Mouse (Mus musculus) activated CD4-positive, CD25-positive, alpha-beta regulatory T cell, adult 4 months (primary cell): ENCODE results near the gene Tmem135. TPM values are rescaled to one million over a fixed set of nuclear protein-coding genes. Genes with fewer than 3 reads are reported as not detected.
A peak's percentile ranks its signal among the peaks of the same experiment; 100 is the strongest.
"Not testable (repeated sequence)": the region's sequence is repeated elsewhere in the genome, so short reads cannot be mapped to it uniquely, and the experiment has no call there.

Source experiments
- ATAC-seq: one replicate; pipeline ENCODE4 v1.8.0; 2017
- polyA plus RNA-seq, 2 experiments: library from polyadenylated mRNA; unstranded; fragments of 100-300 nt; shearing (Covaris generic); gene quantifications; one replicate each; pipeline ENCODE4 v1.2.1; 2017

Tmem135 gene
- polyA plus RNA-seq, 2 experiments from 2014 or later, result 18.7 to 24.8 TPM

- no peak for ATAC-seq
Observed at GRCm38 (mm10) chr7:89380935-89381705, 22.9 kb downstream of the Tmem135 start.

GRCm38 (mm10) chr7:89371623-89372295 is 32.3 kb downstream of the Tmem135 start:
- no peak for ATAC-seq

GRCm38 (mm10) chr7:89370917-89371316 is 33.1 kb downstream of the Tmem135 start:
- peak; percentile 91 for ATAC-seq

DNA sequence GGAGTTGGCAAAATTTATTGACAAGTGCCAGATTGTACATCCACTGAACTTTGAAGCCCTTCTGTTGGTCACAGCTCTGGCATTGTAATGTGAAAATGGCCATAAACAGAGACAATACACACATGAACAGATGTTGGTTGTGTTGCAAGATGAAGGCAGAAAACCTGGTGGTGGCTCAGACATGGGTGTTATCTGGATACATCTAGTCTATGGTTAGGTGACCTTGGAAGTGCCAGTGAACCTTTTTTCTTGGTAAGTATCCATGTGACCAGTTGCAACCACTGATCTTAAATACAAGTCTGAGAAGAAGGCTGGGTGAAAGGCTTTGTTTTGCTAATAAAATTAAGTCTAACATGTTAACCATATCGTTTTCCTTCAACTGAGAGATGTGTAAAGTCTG is 33.9 kb downstream of the Tmem135 start:
- no peak for ATAC-seq

DNA sequence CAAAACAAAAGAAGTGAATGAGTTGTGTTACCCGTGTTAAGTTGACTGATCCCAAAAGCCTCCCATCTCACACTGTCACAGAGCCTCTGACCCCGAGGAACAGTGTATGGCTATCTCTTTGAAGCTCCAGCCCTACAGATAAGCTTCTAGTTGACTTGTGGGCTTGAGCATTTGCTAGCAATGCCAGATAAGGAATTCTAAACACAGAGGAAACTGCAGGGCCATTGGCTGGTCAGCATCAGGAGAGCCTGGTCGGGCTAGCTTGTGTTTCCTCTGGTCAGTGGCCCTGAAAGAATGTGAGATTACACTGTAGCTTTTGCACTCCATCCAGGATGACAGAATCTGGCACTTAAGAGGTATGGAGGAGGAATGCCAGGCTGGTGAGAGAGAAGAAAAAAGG is 36.4 kb downstream of the Tmem135 start:
- ATAC-seq, result no peak

GRCm38 (mm10) chr7:89365135-89365880 is 38.7 kb downstream of the Tmem135 start:
- ATAC-seq, result no peak

GRCm38 (mm10) chr7:89363975-89364374 is 40.0 kb downstream of the Tmem135 start:
- ATAC-seq, result no peak

DNA sequence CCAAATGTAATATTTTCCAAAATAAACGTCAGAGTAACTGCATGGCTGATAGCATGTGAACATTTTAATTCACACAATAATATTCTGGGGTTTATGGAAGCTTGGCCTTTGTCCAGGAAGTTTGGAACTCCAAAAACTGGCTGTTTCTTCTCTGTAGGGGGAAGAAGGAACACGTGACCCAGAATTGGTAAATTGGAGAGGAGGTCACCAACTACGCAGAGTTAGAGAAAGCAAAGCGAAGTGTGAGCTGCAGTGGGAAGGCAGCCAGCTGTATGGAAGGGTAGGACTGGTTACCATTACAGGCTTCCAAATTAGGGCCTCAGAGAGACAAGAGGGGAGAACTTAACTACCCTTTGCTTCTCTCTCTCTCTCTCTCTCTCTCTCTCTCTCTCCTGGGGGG is 47.7 kb downstream of the Tmem135 start:
- no peak for ATAC-seq

- no peak for ATAC-seq
Observed at GRCm38 (mm10) chr7:89355519-89356255, 48.3 kb downstream of the Tmem135 start.

GRCm38 (mm10) chr7:89342021-89342420 is 62.0 kb downstream of the Tmem135 start:
- ATAC-seq, result no peak

DNA sequence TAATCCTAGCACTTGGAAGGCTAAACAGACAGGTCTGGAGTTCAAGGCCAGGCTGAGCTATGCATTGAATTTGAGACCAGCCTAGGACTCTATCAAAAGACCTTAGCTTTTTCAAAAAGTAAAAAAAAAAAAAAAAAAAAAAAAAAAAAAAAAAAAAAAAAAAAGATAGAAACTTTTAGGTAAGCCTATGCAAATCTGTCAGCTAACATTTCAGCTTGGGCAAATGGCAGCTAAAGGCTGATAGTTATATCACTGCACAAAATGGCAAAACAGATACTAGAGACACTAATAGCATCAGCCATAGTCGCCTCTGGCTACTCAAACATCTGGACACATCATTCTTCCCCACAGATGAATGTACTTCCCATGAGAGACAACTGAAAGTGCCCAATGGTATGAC is 64.2 kb downstream of the Tmem135 start:
- ATAC-seq, result no peak

DNA sequence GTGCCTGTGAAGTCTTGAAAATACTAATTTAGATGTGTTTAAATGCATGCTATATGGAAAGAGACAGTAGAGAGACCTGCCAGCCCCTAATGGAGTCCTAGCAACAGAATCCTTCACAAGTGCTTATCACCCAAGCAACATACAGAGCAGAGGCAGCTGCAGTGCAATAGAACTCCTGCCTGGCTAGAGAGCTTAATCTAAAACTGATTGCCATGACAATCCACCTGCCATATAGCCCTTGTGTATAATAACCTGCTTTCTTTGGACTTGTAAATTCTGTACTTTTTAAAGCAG is 64.9 kb downstream of the Tmem135 start:
- ATAC-seq, result peak; percentile 25

GRCm38 (mm10) chr7:89338350-89339141 is 65.5 kb downstream of the Tmem135 start:
- peak; percentile 87 for ATAC-seq

GRCm38 (mm10) chr7:89337711-89338349 is 66.2 kb downstream of the Tmem135 start:
- no peak for ATAC-seq

DNA sequence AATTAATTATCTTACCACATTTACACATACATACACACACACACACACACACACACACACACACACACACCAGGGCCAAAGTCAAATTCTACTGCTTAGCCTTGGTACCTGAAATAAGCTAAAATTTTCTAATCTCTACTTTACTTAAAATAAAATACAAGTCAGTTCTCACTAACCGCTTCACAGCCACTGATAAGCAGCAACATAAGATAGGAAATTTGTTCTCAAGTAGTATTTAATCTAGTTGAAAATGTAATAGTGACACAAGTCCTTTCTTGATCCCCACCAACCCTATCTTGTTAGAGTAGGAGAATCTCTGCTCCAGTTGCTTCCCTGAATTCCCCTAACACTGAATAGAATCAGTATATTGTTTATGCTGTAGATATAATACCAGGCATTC is 67.6 kb downstream of the Tmem135 start:
- no peak for ATAC-seq

GRCm38 (mm10) chr7:89335316-89335715 is 68.7 kb downstream of the Tmem135 start:
- no peak for ATAC-seq

DNA sequence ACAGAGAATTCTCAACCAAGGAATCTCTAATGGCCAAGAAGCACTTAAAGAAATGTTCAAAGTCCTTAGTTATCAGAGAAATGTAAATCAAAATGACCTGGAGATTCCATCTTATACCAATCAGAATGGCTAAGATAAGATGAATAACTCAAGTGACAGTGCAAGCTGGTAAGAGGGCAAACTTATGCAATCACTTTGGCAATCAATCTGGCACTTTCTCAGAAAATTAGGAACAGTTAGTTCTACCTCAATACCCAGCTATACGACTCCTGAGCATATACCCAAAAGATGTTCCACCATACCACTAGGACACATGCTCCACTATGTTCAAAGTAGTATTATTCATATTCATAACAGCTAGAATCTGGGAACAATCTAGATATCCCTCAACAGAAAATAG is 74.1 kb downstream of the Tmem135 start:
- no peak for ATAC-seq

DNA sequence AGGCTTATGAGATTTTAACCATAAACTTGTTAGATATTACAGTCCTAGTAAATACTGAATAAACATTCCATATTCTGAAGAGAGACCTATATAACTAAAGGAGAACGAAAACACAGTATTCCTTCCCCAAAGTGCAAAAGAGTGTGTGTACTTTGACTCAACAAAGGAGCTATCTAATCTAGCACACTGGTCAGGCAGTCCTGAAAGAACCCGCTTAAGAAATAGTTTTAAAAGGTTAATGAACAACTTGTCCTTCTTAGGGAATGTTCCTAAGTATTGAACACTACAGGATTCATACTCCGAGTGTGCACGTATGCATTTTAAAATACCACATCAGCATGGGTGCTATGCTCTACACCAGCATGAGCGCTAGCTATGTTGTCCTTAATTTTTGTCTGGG is 76.3 kb downstream of the Tmem135 start:
- ATAC-seq, result no peak

- ATAC-seq, result no peak
Observed at GRCm38 (mm10) chr7:89326761-89327160, 77.3 kb downstream of the Tmem135 start.

DNA sequence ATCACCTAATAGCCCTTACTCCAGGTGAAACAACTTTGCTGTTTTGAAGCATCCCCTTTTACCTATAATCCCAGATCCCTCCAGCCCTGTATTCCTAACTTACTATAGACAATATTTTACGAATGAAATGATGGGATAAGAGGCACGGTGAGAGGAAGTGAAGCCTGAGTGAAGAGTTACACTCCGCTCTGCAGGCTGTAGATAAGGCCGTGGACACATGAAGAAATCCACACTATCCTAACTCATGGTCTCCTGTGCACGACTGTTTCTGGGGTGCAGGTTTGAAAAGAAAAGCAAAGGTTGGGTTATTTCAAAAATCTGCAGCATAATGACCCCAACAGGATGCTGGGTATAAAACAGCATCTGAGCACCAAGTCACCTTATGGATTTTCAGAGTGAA is 77.8 kb downstream of the Tmem135 start:
- no peak for ATAC-seq

- not testable (repeated sequence) for ATAC-seq
Observed at GRCm38 (mm10) chr7:89322741-89323140, 81.3 kb downstream of the Tmem135 start.

- no peak for ATAC-seq
Observed at GRCm38 (mm10) chr7:89319351-89319750, 84.7 kb downstream of the Tmem135 start.
